Mouse (Mus musculus) bone marrow macrophage, adult 2 months (primary cell): ENCODE data around the gene Zp1. TPM values are rescaled to one million over a fixed set of nuclear protein-coding genes. Genes with fewer than 3 reads are reported as not detected.

Experiments
- H3K27ac ChIP-seq: 2 replicates; pipeline ENCODE4 v1.5.1; 2012; ENCODE audit warnings: low read depth, low read length; ENCODE audit not compliant: insufficient read depth
- H3K4me1 ChIP-seq: 2 replicates; pipeline ENCODE4 v1.6.1; 2012; ENCODE audit warnings: low read length; ENCODE audit not compliant: control insufficient read depth, insufficient read depth
- H3K4me3 ChIP-seq: 2 replicates; pipeline ENCODE4 v1.5.1; 2012; ENCODE audit warnings: mild to moderate bottlenecking, low read length, moderate library complexity; ENCODE audit not compliant: insufficient read depth
- CTCF ChIP-seq: IDR thresholded peaks from 2 replicates; pipeline ENCODE4 v1.5.1; 2012; ENCODE audit warnings: low read depth, mild to moderate bottlenecking, low read length, moderate library complexity
- POLR2A ChIP-seq: IDR thresholded peaks from 2 replicates; pipeline ENCODE4 v1.6.1; 2012; ENCODE audit warnings: mild to moderate bottlenecking, low read depth, low read length, borderline replicate concordance
- polyA plus RNA-seq: library from polyadenylated mRNA; stranded (reverse); fragments of >200 nt; gene quantifications from 2 replicates; pipeline ENCODE4 v1.2.4, GENCODE M21; 2012; ENCODE audit not compliant: missing spikeins, insufficient read depth, insufficient read length

The Zp1 gene
- polyA plus RNA-seq, result not detected in 2 replicates

- Histone ChIP-seq H3K27ac (no peak within 1 kb of the TSS), H3K4me3 (no peak within 1 kb of the TSS), H3K4me1 (peaks cover 7% of the 10 kb centered on the region)
- TF ChIP-seq POLR2A, result no peak
- TF ChIP-seq CTCF, result no peak
Observed at GRCm38 (mm10) chr19:10920532-10920931, at the start of gene Zp1. Gene Zp1, minus strand, starts transcription at chr19:10920632.

- TF ChIP-seq CTCF (no peak), POLR2A (no peak)
- Histone ChIP-seq H3K4me3 (no peak overlapping the region), H3K4me1 (no peaks in the 10 kb centered on the region), H3K27ac (no peak overlapping the region)
Observed at GRCm38 (mm10) chr19:10968578-10968977, 48.1 kb upstream of the Zp1 start.

GRCm38 (mm10) chr19:10965721-10966120 is 45.3 kb upstream of the Zp1 start:
- Histone ChIP-seq H3K4me1 (no peaks in the 10 kb centered on the region), H3K27ac (no peak overlapping the region), H3K4me3 (no peak overlapping the region)
- TF ChIP-seq CTCF (no peak), POLR2A (no peak)

GRCm38 (mm10) chr19:10959978-10960346 is 39.5 kb upstream of the Zp1 start:
- H3K27ac ChIP-seq, result no peak overlapping the region
- H3K4me3 ChIP-seq, result no peak overlapping the region
- H3K4me1 ChIP-seq, result peaks cover 3% of the 10 kb centered on the region; the same call in 1 of the 2 replicates
- TF ChIP-seq POLR2A (no peak), CTCF (no peak)

DNA sequence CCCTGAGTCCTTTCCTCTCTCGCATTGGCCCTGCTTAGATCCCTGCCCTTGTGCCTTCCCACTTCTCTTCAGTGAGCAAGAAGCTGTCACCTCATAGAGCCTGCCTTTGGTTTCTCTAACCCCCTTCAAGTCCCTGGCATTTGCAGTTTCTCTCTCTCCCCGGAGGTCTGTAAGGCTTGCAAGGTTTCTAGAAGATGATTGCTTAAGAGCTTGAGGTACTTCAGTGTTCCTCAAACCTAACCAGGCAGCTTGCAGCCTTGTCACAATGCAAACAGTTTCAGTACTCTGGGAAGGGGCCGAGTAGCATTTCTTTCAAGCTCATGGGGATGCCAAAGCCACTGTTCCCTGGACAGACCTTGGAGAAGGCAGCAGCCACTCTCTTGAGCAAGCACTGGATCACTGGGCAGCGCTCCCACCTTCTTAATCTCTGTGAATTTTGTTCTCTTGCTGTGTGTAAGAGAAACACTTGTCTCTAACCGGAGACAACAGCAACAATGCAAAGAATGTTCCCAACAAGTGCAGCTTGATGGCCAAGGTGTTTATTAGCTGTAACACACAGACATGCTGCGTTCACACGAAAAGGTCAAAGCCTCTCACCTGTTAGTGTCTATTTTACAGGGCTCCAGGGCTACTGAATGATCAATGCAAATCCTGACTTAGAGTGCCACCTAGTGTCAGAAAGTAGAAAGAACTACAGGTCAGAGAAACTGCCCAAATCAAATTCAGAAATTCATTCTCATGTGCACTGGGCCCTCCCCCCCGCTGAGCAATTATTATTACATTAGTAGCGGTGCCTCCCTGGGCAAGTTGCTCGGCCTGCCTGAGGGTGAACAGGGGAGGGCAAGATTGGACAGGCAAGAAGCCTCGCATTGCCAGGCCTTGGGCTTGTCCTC is 38.9 kb upstream of the Zp1 start:
- Histone ChIP-seq H3K4me3 (no peak overlapping the region), H3K4me1 (peaks cover 3% of the 10 kb centered on the region; the same call in 1 of the 2 replicates), H3K27ac (no peak overlapping the region)
- no peak for TF ChIP-seq CTCF
- TF ChIP-seq POLR2A, result no peak

GRCm38 (mm10) chr19:10952021-10952939 is 31.8 kb upstream of the Zp1 start:
- Histone ChIP-seq H3K27ac (peak overlapping the region; percentile 43), H3K4me1 (peaks cover 28% of the 10 kb centered on the region)
- TF ChIP-seq CTCF, result no peak
- no peak for TF ChIP-seq POLR2A

DNA sequence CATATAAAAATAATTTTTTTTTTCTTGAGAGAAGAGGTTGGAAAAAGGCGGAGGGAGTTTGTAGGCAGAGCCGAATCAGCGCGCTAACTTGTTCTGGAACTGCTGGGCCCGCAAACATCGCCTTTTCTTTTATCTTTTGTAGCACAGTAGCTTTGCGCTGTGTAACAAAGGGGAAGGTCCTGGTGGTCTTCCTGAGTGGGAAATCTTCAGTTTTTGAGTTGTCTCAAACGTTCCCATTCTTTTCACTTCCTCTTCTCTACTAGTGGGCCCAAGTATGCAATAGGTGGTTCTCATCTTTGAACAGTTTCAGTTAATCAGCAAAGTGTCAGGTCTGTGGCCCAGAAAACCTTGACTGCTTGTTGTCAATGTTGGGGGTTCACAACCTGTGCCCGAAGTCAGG is 29.1 kb upstream of the Zp1 start:
- Histone ChIP-seq H3K4me1 (peaks cover 47% of the 10 kb centered on the region), H3K27ac (peak overlapping the region; percentile 68), H3K4me3 (peak overlapping the region; percentile 48)
- TF ChIP-seq POLR2A (no peak), CTCF (no peak)

More at GRCm38 (mm10) chr19:10952021-10952939, 31.8 kb upstream of the Zp1 start:
- no peak overlapping the region for H3K4me3 ChIP-seq

GRCm38 (mm10) chr19:10949112-10949511 is 28.7 kb upstream of the Zp1 start, which contains the start of gene Ccdc86:
Gene Ccdc86, minus strand, starts transcription at chr19:10949266.
- TF ChIP-seq CTCF (no peak), POLR2A (peak; percentile 75; the same call in 1 of the 2 replicates)
- peak within 1 kb of the TSS; percentile 91 for H3K4me3 ChIP-seq
- H3K4me1 ChIP-seq, result peaks cover 51% of the 10 kb centered on the region
- H3K27ac ChIP-seq, result peak within 1 kb of the TSS; percentile 72

GRCm38 (mm10) chr19:10948416-10948815 is 28.0 kb upstream of the Zp1 start:
- TF ChIP-seq POLR2A (no peak), CTCF (no peak)
- H3K4me3 ChIP-seq, result peak overlapping the region; percentile 91
- H3K4me1 ChIP-seq, result peaks cover 54% of the 10 kb centered on the region
- peak overlapping the region; percentile 72 for H3K27ac ChIP-seq
